Mouse (Mus musculus) C2C12 (cell line): ENCODE results near the gene Zfp384.

Experiments
- CEBPB ChIP-seq: IDR thresholded peaks from one replicate; pipeline ENCODE4 v1.6.1; 2011; ENCODE audit warnings: low read depth, mild to moderate bottlenecking, control low read depth, moderate library complexity
- CTCF ChIP-seq: IDR thresholded peaks from one replicate; pipeline ENCODE4 v1.5.1; 2011; ENCODE audit not compliant: control insufficient read depth, insufficient read depth, insufficient read length
- MAX ChIP-seq: IDR thresholded peaks from one replicate; pipeline ENCODE4 v1.6.1; 2011; ENCODE audit warnings: mild to moderate bottlenecking, control low read depth
- MYOD1 ChIP-seq: IDR thresholded peaks from one replicate; pipeline ENCODE4 v1.6.1; 2011; ENCODE audit warnings: low read depth; ENCODE audit not compliant: control insufficient read depth, insufficient read length
- MYOG ChIP-seq: IDR thresholded peaks from one replicate; pipeline ENCODE4 v1.6.1; 2011; ENCODE audit not compliant: control insufficient read depth, insufficient read length; ENCODE audit errors: extremely low read depth
- USF1 ChIP-seq: IDR thresholded peaks from one replicate; pipeline ENCODE4 v1.6.1; 2011; ENCODE audit warnings: low read depth, mild to moderate bottlenecking, control low read depth, moderate library complexity

- no peak for TF ChIP-seq CTCF
- TF ChIP-seq MYOD1: no peak
- TF ChIP-seq USF1: no peak
- no peak for TF ChIP-seq CEBPB
- TF ChIP-seq MAX: no peak
- no peak for TF ChIP-seq MYOG
Observed at GRCm38 (mm10) chr6:125067571-125067995, 58.6 kb downstream of the Zfp384 start, which contains the start of gene Lpar5.
